Mouse (Mus musculus): ENCODE results near the gene Capzb. TPM values are rescaled to one million over a fixed set of nuclear protein-coding genes. Genes with fewer than 3 reads are reported as not detected.

Gene Capzb
- polyA plus RNA-seq, 1 experiment = 130 TPM

DNA sequence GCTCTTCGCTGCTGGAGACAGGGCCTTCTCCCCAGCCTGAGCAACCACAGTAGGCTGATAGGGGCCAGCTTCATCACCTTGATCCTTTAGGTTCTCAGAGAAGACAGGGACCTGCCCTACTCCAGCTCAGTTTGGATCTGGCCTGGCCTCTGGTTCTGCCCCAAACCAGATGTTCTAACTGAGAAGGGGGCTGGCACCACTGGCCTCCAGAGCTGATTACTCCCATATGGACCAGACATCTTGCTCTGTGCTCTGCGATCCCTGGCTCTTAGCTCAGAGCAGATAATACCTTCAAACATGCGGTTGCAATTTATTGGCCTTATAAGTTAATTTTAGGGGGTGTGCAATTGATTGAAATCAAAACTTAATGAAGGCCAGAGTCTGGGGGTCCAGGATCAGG lies 74.6 kb downstream of the Capzb start:
- peaks cover 41% of the 10 kb centered on the region for H3K36me3 ChIP-seq (ENCODE audit: control insufficient read depth, insufficient read depth, low read length)
- H3K4me1 ChIP-seq (ENCODE audit: control insufficient read depth, insufficient read depth, insufficient read length) = no peaks in the 10 kb centered on the region
- WGBS = 93% methylated on average over 3 of the region's 3 CpGs
- no peaks in the 10 kb centered on the region for H3K27me3 ChIP-seq (ENCODE audit: control insufficient read depth, insufficient read depth, low read length)
- DNase-seq (ENCODE audit: low read depth in 1 of 2, low spot score in 2 of 2) = no peak
- H3K4me3 ChIP-seq (ENCODE audit: extremely low read depth, insufficient read depth, insufficient read length) = no peak overlapping the region
- no peak overlapping the region for H3K27ac ChIP-seq (ENCODE audit: insufficient read depth, low read length)
- TF ChIP-seq CTCF (IDR thresholded peaks at IDR 0.05; ENCODE audit: extremely low read depth, insufficient read depth, insufficient read length, insufficient replicate concordance) (no peak), POLR2A (IDR thresholded peaks at IDR 0.05; ENCODE audit: low read depth, low read length) (no peak)

- no peak for DNase-seq (ENCODE audit: low read depth in 1 of 2, low spot score in 2 of 2)
- WGBS = 90% methylated on average over 1 of the region's 1 CpGs
- Histone ChIP-seq H3K27me3 (ENCODE audit: control insufficient read depth, insufficient read depth, low read length) (no peaks in the 10 kb centered on the region), H3K4me3 (ENCODE audit: extremely low read depth, insufficient read depth, insufficient read length) (no peak overlapping the region), H3K36me3 (ENCODE audit: control insufficient read depth, insufficient read depth, low read length) (peaks cover 34% of the 10 kb centered on the region), H3K27ac (ENCODE audit: insufficient read depth, low read length) (no peak overlapping the region), H3K4me1 (ENCODE audit: control insufficient read depth, insufficient read depth, insufficient read length) (no peaks in the 10 kb centered on the region)
- TF ChIP-seq CTCF (IDR thresholded peaks at IDR 0.05; ENCODE audit: extremely low read depth, insufficient read depth, insufficient read length, insufficient replicate concordance) (no peak), POLR2A (IDR thresholded peaks at IDR 0.05; ENCODE audit: low read depth, low read length) (no peak)
These were observed 75.5 kb downstream of the Capzb start for GRCm38 (mm10) chr4:139268242-139268641.

DNA sequence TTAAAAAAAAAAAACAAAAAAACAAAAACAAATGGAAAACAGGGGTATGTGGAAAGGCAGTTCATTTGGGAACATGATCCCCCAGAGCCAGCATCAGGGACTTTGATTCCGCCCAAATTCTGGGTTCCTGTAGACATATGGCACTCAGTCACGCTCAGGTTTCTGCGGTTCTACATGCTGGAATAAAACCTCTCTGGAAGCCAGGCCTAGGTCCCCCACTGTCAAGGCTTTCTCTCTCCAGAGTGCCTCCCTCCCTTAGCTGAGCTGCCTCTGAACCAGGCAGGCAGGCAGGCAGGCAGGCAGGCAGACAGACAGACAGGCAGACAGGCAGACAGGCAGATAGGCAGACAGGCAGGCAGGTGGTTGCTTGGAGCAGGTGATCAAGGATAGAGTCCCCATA lies 77.5 kb downstream of the Capzb start:
- H3K36me3 ChIP-seq (ENCODE audit: control insufficient read depth, insufficient read depth, low read length) = peaks cover 29% of the 10 kb centered on the region
- H3K27me3 ChIP-seq (ENCODE audit: control insufficient read depth, insufficient read depth, low read length) = no peaks in the 10 kb centered on the region
- H3K27ac ChIP-seq (ENCODE audit: insufficient read depth, low read length) = no peak overlapping the region
- 95% methylated on average over 3 of the region's 3 CpGs for WGBS
- TF ChIP-seq CTCF (IDR thresholded peaks at IDR 0.05; ENCODE audit: extremely low read depth, insufficient read depth, insufficient read length, insufficient replicate concordance) = no peak
- TF ChIP-seq POLR2A (IDR thresholded peaks at IDR 0.05; ENCODE audit: low read depth, low read length) = no peak
- H3K4me3 ChIP-seq (ENCODE audit: extremely low read depth, insufficient read depth, insufficient read length) = no peak overlapping the region
- no peak for DNase-seq (ENCODE audit: low read depth in 1 of 2, low spot score in 2 of 2)
- no peaks in the 10 kb centered on the region for H3K4me1 ChIP-seq (ENCODE audit: control insufficient read depth, insufficient read depth, insufficient read length)

DNA sequence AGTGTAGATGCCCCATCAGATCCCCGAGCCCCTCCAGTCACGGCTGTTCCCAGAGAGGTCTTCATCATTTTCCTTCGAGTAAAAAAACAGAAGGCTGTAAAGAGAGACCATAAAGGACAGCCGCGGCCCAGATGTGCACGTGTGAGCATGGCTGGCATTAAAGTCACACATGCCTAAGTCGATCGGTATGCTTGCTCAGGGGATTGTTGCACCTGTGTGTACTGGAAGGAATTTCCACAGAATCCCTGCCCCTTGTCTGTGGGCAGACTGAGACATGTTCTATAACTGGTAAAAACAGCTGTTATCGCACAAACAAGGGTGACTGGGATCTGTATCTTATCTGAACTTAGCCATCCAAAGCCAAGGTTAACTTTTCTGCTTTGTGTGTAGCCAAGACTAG lies 78.9 kb downstream of the Capzb start:
- no peak overlapping the region for H3K4me3 ChIP-seq (ENCODE audit: extremely low read depth, insufficient read depth, insufficient read length)
- H3K27me3 ChIP-seq (ENCODE audit: control insufficient read depth, insufficient read depth, low read length) = no peaks in the 10 kb centered on the region
- peaks cover 25% of the 10 kb centered on the region for H3K36me3 ChIP-seq (ENCODE audit: control insufficient read depth, insufficient read depth, low read length)
- no peak for DNase-seq (ENCODE audit: low read depth in 1 of 2, low spot score in 2 of 2)
- 94% methylated on average over 9 of the region's 9 CpGs for WGBS
- no peak overlapping the region for H3K27ac ChIP-seq (ENCODE audit: insufficient read depth, low read length)
- no peaks in the 10 kb centered on the region for H3K4me1 ChIP-seq (ENCODE audit: control insufficient read depth, insufficient read depth, insufficient read length)
- TF ChIP-seq POLR2A (IDR thresholded peaks at IDR 0.05; ENCODE audit: low read depth, low read length) (no peak), CTCF (IDR thresholded peaks at IDR 0.05; ENCODE audit: extremely low read depth, insufficient read depth, insufficient read length, insufficient replicate concordance) (no peak)

GRCm38 (mm10) chr4:139272951-139273680 lies 80.4 kb downstream of the Capzb start:
- TF ChIP-seq POLR2A (IDR thresholded peaks at IDR 0.05; ENCODE audit: low read depth, low read length) (no peak), CTCF (IDR thresholded peaks at IDR 0.05; ENCODE audit: extremely low read depth, insufficient read depth, insufficient read length, insufficient replicate concordance) (no peak)

GRCm38 (mm10) chr4:139274573-139274972 lies 81.9 kb downstream of the Capzb start:
- Histone ChIP-seq H3K27ac (ENCODE audit: insufficient read depth, low read length) (no peak overlapping the region), H3K36me3 (ENCODE audit: control insufficient read depth, insufficient read depth, low read length) (peaks cover 20% of the 10 kb centered on the region), H3K4me1 (ENCODE audit: control insufficient read depth, insufficient read depth, insufficient read length) (no peaks in the 10 kb centered on the region), H3K27me3 (ENCODE audit: control insufficient read depth, insufficient read depth, low read length) (no peaks in the 10 kb centered on the region), H3K4me3 (ENCODE audit: extremely low read depth, insufficient read depth, insufficient read length) (no peak overlapping the region)
- TF ChIP-seq POLR2A (IDR thresholded peaks at IDR 0.05; ENCODE audit: low read depth, low read length) (no peak), CTCF (IDR thresholded peaks at IDR 0.05; ENCODE audit: extremely low read depth, insufficient read depth, insufficient read length, insufficient replicate concordance) (no peak)
- 92% methylated on average over 7 of the region's 7 CpGs for WGBS
- no peak for DNase-seq (ENCODE audit: low read depth in 1 of 2, low spot score in 2 of 2)

More at GRCm38 (mm10) chr4:139272951-139273680, 80.4 kb downstream of the Capzb start:
- Histone ChIP-seq H3K36me3 (ENCODE audit: control insufficient read depth, insufficient read depth, low read length) (peaks cover 26% of the 10 kb centered on the region), H3K27ac (ENCODE audit: insufficient read depth, low read length) (no peak overlapping the region), H3K4me3 (ENCODE audit: extremely low read depth, insufficient read depth, insufficient read length) (no peak overlapping the region), H3K4me1 (ENCODE audit: control insufficient read depth, insufficient read depth, insufficient read length) (no peaks in the 10 kb centered on the region), H3K27me3 (ENCODE audit: control insufficient read depth, insufficient read depth, low read length) (no peaks in the 10 kb centered on the region)
- 95% methylated on average over 10 of the region's 10 CpGs for WGBS
- no peak for DNase-seq (ENCODE audit: low read depth in 1 of 2, low spot score in 2 of 2)

- no peaks in the 10 kb centered on the region for H3K27me3 ChIP-seq (ENCODE audit: control insufficient read depth, insufficient read depth, low read length)
- 96% methylated on average over 7 of the region's 7 CpGs for WGBS
- H3K27ac ChIP-seq (ENCODE audit: insufficient read depth, low read length) = no peak overlapping the region
- H3K4me1 ChIP-seq (ENCODE audit: control insufficient read depth, insufficient read depth, insufficient read length) = no peaks in the 10 kb centered on the region
- H3K4me3 ChIP-seq (ENCODE audit: extremely low read depth, insufficient read depth, insufficient read length) = no peak overlapping the region
- TF ChIP-seq POLR2A (IDR thresholded peaks at IDR 0.05; ENCODE audit: low read depth, low read length) = no peak
- TF ChIP-seq CTCF (IDR thresholded peaks at IDR 0.05; ENCODE audit: extremely low read depth, insufficient read depth, insufficient read length, insufficient replicate concordance) = no peak
- peaks cover 32% of the 10 kb centered on the region for H3K36me3 ChIP-seq (ENCODE audit: control insufficient read depth, insufficient read depth, low read length)
- DNase-seq (ENCODE audit: low read depth in 1 of 2, low spot score in 2 of 2) = no peak
These were observed 83.7 kb downstream of the Capzb start for GRCm38 (mm10) chr4:139276411-139276810.

Measured in spleen, adult 2 months (tissue).